Mouse (Mus musculus) lung, adult 2 months (tissue): ENCODE data around the gene Nxpe3.
A peak's percentile ranks its signal among the peaks of the same experiment; 100 is the strongest.

Experiments used
- CTCF ChIP-seq: fragments of 200-500 bp; IDR thresholded peaks from 2 replicates; pipeline ENCODE4 v1.5.1; 2011; ENCODE audit warnings: mild to moderate bottlenecking, low read length, control low read depth; ENCODE audit not compliant: insufficient read depth
- POLR2A ChIP-seq: fragments of 200-500 bp; IDR thresholded peaks from 2 replicates; pipeline ENCODE4 v1.6.1; 2011; ENCODE audit warnings: low read depth, mild to moderate bottlenecking, control low read depth, low read length, borderline replicate concordance; ENCODE audit errors: extremely low read depth

DNA sequence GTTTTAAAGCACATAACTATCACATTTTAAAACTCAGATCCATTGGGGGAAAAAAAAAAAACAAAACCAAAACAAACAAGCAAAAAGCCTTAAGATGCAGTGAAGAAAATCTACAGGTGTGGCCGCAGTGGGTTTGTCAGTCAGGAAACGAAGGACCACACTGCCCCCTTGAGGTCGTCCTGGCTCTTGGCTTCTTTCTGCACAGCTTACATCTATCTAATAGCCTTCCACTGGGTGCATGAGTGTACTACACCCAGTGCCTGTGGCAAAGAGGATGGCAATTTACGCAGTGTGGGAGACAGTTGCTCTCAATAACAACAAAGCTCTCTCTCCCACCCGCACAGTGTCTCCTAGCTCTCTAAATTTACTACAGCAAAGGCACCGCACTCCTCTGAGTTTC lies 36.6 kb downstream of the Nxpe3 start:
- peak; percentile 86 for TF ChIP-seq CTCF
- TF ChIP-seq POLR2A: no peak
